In genomic region chr19:10240654-10241305, GRCm38 (mm10) we compare ENCODE assay signal across 8 mouse cellular contexts. TPM values are rescaled to one million over a fixed set of nuclear protein-coding genes. Genes with fewer than 3 reads are reported as not detected.
DNase-seq lines count a peak whose midpoint lies in the region; ATAC-seq and TF ChIP-seq lines count a peak whose summit lies in the region.

Gene Myrf, minus strand, starts transcription at chr19:10240748.

- TF ChIP-seq CTCF in ES-Bruce4 (IDR thresholded peaks at IDR 0.05; ENCODE audit: low read depth, low read length): peak; percentile 98
- peak; percentile 88 for TF ChIP-seq CTCF in lung, embryonic 14.5 days (IDR thresholded peaks at IDR 0.05; ENCODE audit: low read depth)
- peak; percentile 100 for TF ChIP-seq CTCF in thymus, adult 2 months (IDR thresholded peaks at IDR 0.05; ENCODE audit: borderline replicate concordance, control insufficient read depth, extremely low read depth, insufficient read depth, low read length, poor library complexity)

- peak within 1 kb of the TSS; percentile 70 for H3K4me2 ChIP-seq in forebrain, embryonic 14.5 days (ENCODE audit: low read length)
- peak within 1 kb of the TSS; percentile 89 for H3K4me2 ChIP-seq in lung, embryonic 14.5 days

- peak; percentile 58; the same call in 1 of the 2 replicates for TF ChIP-seq EP300 in ES-Bruce4 (IDR thresholded peaks at IDR 0.05; ENCODE audit: insufficient read depth, low read depth, low read length)

- H3K4me1 ChIP-seq in ES-Bruce4 (ENCODE audit: control insufficient read depth, insufficient read depth, low read length): peaks cover 2% of the 10 kb centered on the region
- H3K4me1 ChIP-seq in forebrain, embryonic 14.5 days (ENCODE audit: control insufficient read depth, insufficient read depth, low read length): peaks cover 5% of the 10 kb centered on the region
- peaks cover 12% of the 10 kb centered on the region; the same call in 1 of the 2 replicates for H3K4me1 ChIP-seq in lung, embryonic 14.5 days (ENCODE audit: insufficient read depth)
- H3K4me1 ChIP-seq in thymus, adult 2 months (replicated peaks; ENCODE audit: control insufficient read depth, insufficient read depth, low read length): peaks cover 6% of the 10 kb centered on the region; the same call in 1 of the 2 replicates

- intact Hi-C loops in heart, postnatal 25 days (cut with DNase I): no loop called here

- no peaks in the 10 kb centered on the region for H3K36me3 ChIP-seq in ES-Bruce4 (ENCODE audit: control insufficient read depth, insufficient read depth, low read length, poor library complexity, severe bottlenecking)
- no peaks in the 10 kb centered on the region for H3K36me3 ChIP-seq in forebrain, embryonic 14.5 days (ENCODE audit: control insufficient read depth, insufficient read depth, low read length)
- no peaks in the 10 kb centered on the region for H3K36me3 ChIP-seq in lung, embryonic 14.5 days (ENCODE audit: insufficient read depth)
- H3K36me3 ChIP-seq in thymus, adult 2 months (ENCODE audit: control insufficient read depth, insufficient read depth, low read length): no peaks in the 10 kb centered on the region

- 7% methylated on average over 43 of the region's 43 CpGs for WGBS in forebrain, embryonic 14.5 days
- 8% methylated on average over 43 of the region's 43 CpGs for WGBS in lung, embryonic 14.5 days
- WGBS in thymus, adult 2 months: 10% methylated on average over 43 of the region's 43 CpGs

- peak; percentile 88 for ATAC-seq in forebrain, embryonic 14.5 days
- peak; percentile 82 for ATAC-seq in lung, embryonic 14.5 days (ENCODE audit: insufficient read depth)
- 0 out of 2 replicates have a peak, but pooled peaks have one; percentile 14 for ATAC-seq in neutrophil, adult 5-6 weeks (ENCODE audit: extremely low read depth, insufficient number of reproducible peaks, low FRiP score, poor library complexity, severe bottlenecking)

- H3K4me3 ChIP-seq in ES-Bruce4 (ENCODE audit: low read depth, low read length): peak within 1 kb of the TSS; percentile 70
- peak within 1 kb of the TSS; percentile 34 for H3K4me3 ChIP-seq in forebrain, embryonic 14.5 days (ENCODE audit: low read depth, low read length)
- peak within 1 kb of the TSS; percentile 54 for H3K4me3 ChIP-seq in lung, embryonic 14.5 days (ENCODE audit: low read depth, low read length)
- H3K4me3 ChIP-seq in thymus, adult 2 months (ENCODE audit: control insufficient read depth, insufficient read depth, low read length): peak within 1 kb of the TSS; percentile 27

- H3K27ac ChIP-seq in ES-Bruce4 (ENCODE audit: insufficient read depth, low read length): peak within 1 kb of the TSS; percentile 20; the same call in 1 of the 2 replicates
- H3K27ac ChIP-seq in forebrain, embryonic 14.5 days (ENCODE audit: low read depth, low read length): no peak within 1 kb of the TSS
- peak within 1 kb of the TSS; percentile 30; the same call in 1 of the 2 replicates for H3K27ac ChIP-seq in lung, embryonic 14.5 days (ENCODE audit: low read depth)
- no peak within 1 kb of the TSS for H3K27ac ChIP-seq in thymus, adult 2 months (ENCODE audit: control insufficient read depth, insufficient read depth, low read length)

- H3K9me3 ChIP-seq in ES-Bruce4 (replicated peaks; ENCODE audit: control insufficient read depth, insufficient read depth, low read length, poor library complexity, severe bottlenecking): no peaks in the 10 kb centered on the region
- H3K9me3 ChIP-seq in forebrain, embryonic 14.5 days (replicated peaks; ENCODE audit: control insufficient read depth, low read length): no peaks in the 10 kb centered on the region
- H3K9me3 ChIP-seq in lung, embryonic 14.5 days (ENCODE audit: low read depth, low read length): no peaks in the 10 kb centered on the region

- no peaks in the 10 kb centered on the region for H3K27me3 ChIP-seq in ES-Bruce4 (ENCODE audit: control insufficient read depth, insufficient read depth, low read length, poor library complexity, severe bottlenecking)
- H3K27me3 ChIP-seq in forebrain, embryonic 14.5 days (replicated peaks; ENCODE audit: control insufficient read depth, insufficient read depth, low read length): peaks cover 11% of the 10 kb centered on the region
- no peaks in the 10 kb centered on the region for H3K27me3 ChIP-seq in lung, embryonic 14.5 days (ENCODE audit: insufficient read depth, low read length)
- peaks cover 7% of the 10 kb centered on the region; the same call in 1 of the 2 replicates for H3K27me3 ChIP-seq in thymus, adult 2 months (ENCODE audit: control insufficient read depth, insufficient read depth, low read length)

- no peak for TF ChIP-seq POLR2A in ES-Bruce4 (IDR thresholded peaks at IDR 0.05; ENCODE audit: insufficient read depth, low read length)
- TF ChIP-seq POLR2A in thymus, adult 2 months (IDR thresholded peaks at IDR 0.05; ENCODE audit: control insufficient read depth, extremely low read depth, insufficient read depth, low read length, poor library complexity): 0 out of 2 replicates have a peak, but pooled peaks have one; percentile 1

- DNase-seq in cerebellum, adult 11 months: peak; percentile 42
- DNase-seq in forebrain, embryonic 14.5 days (ENCODE audit: low spot score): peak; percentile 63
- DNase-seq in heart, postnatal 25 days (ENCODE audit: low spot score): peak; percentile 62
- peak; percentile 62 to 79 for DNase-seq in layer of hippocampus, adult 18-20 months (ENCODE audit: low spot score in 2 of 2)
- peak; percentile 88 for DNase-seq in lung, embryonic 14.5 days
- DNase-seq in thymus, adult 2 months: peak; percentile 63

- H3K9ac ChIP-seq in ES-Bruce4 (ENCODE audit: low read depth, poor library complexity, severe bottlenecking): peak within 1 kb of the TSS; percentile 65
- peak within 1 kb of the TSS; percentile 58 for H3K9ac ChIP-seq in forebrain, embryonic 14.5 days (ENCODE audit: low read length)
- peak within 1 kb of the TSS; percentile 66 for H3K9ac ChIP-seq in lung, embryonic 14.5 days

RNA-seq across cellular contexts. Expression of gene Myrf, which starts in this region (rescaled TPM):
- polyA plus RNA-seq in ES-Bruce4 (2011; ENCODE audit: insufficient read depth, insufficient read length, low read depth, missing spikeins): 15.0 and 15.9 TPM in 2 replicates
- 0.20 and 0.40 TPM in 2 replicates for polyA plus RNA-seq in forebrain, embryonic 14.5 days (2014; fragmentation: Nextera tagmentation; extraction: Ambion mirVana)
- 1 to 10 TPM; 4.5 to 6.8 TPM for total RNA-seq in heart, postnatal 25 days (2021)
- 10 to 100 TPM; 31.9 to 33.9 TPM for total RNA-seq in layer of hippocampus, adult 18-20 months (2021)
- polyA plus RNA-seq in lung, embryonic 14.5 days (2014; fragmentation: Nextera tagmentation; extraction: Ambion mirVana): 14.1 TPM in 2 replicates
- 0.12 TPM in 1 of 2 replicates, not detected in the other for total RNA-seq in neutrophil, adult 5-6 weeks (2017)
- 2.7 and 4.9 TPM in 2 replicates for polyA plus RNA-seq in thymus, adult 2 months (2012; rRNA removed)

Comparison
In these comparisons a context has a peak if more than half of its experiments do, and no peak if none do; other contexts are left out.
1. RNA of gene Myrf (total RNA-seq): 31.9 to 33.9 TPM in layer of hippocampus, adult 18-20 months; 4.5 to 6.8 TPM in heart, postnatal 25 days and 0.12 TPM in neutrophil, adult 5-6 weeks; every median in the first group is over 4 times any median in the second.
2. Peak in DNase-seq, ATAC-seq, H3K4me3 ChIP-seq, H3K9ac ChIP-seq and H3K4me2 ChIP-seq in forebrain, embryonic 14.5 days; RNA of the gene not detected or under 1 TPM.
3. Peak in ATAC-seq in neutrophil, adult 5-6 weeks; RNA of the gene not detected or under 1 TPM.
4. H3K27ac ChIP-seq: peak in ES-Bruce4 (single experiment) and lung, embryonic 14.5 days (single experiment); none in forebrain, embryonic 14.5 days (single experiment) and thymus, adult 2 months (single experiment).
5. ATAC-seq: peak in every context shown above with its lines; median percentile 88 in forebrain, embryonic 14.5 days; 82 in lung, embryonic 14.5 days; 14 in neutrophil, adult 5-6 weeks.
6. Peak in every context shown above with its lines, with median percentiles within 50 percentile points of each other: H3K4me3 ChIP-seq, H3K9ac ChIP-seq, CTCF ChIP-seq and DNase-seq.